Mouse (Mus musculus): ENCODE data around the gene Dazap2. TPM values are rescaled to one million over a fixed set of nuclear protein-coding genes. Genes with fewer than 3 reads are reported as not detected.

The Dazap2 gene
- polyA plus RNA-seq (2014; fragmentation: Nextera tagmentation; extraction: Ambion mirVana), result 139 and 171 TPM in 2 replicates

- Histone ChIP-seq H3K27me3 (ENCODE audit: control insufficient read depth, insufficient read depth, low read length) (no peaks in the 10 kb centered on the region), H3K9me3 (ENCODE audit: control insufficient read depth, low read length) (no peaks in the 10 kb centered on the region), H3K4me2 (ENCODE audit: low read length) (peak within 1 kb of the TSS; percentile 87), H3K27ac (replicated peaks; ENCODE audit: low read depth, low read length) (peak within 1 kb of the TSS; percentile 97), H3K4me1 (ENCODE audit: control insufficient read depth, insufficient read depth, low read length) (peaks cover 18% of the 10 kb centered on the region), H3K36me3 (ENCODE audit: control insufficient read depth, insufficient read depth, low read length) (peaks cover 24% of the 10 kb centered on the region), H3K9ac (replicated peaks; ENCODE audit: low read length) (peak within 1 kb of the TSS; percentile 80), H3K4me3 (replicated peaks; ENCODE audit: low read depth, low read length) (peak within 1 kb of the TSS; percentile 93)
- peak; percentile 90 for ATAC-seq (ENCODE audit: low FRiP score, low TSS enrichment)
- peak; percentile 98 for DNase-seq
- 1% methylated on average over 88 of the region's 99 CpGs for WGBS
Measured at GRCm38 (mm10) chr15:100614996-100615824, at the start of gene Dazap2. TSS of gene Dazap2 (plus strand) at chr15:100615349.

GRCm38 (mm10) chr15:100566531-100566930 is 48.6 kb upstream of the Dazap2 start:
- H3K4me1 ChIP-seq (ENCODE audit: control insufficient read depth, insufficient read depth, low read length), result no peaks in the 10 kb centered on the region
- no peak overlapping the region for H3K27ac ChIP-seq (replicated peaks; ENCODE audit: low read depth, low read length)
- H3K9me3 ChIP-seq (ENCODE audit: control insufficient read depth, low read length), result no peaks in the 10 kb centered on the region
- WGBS, result 62% methylated on average over 2 of the region's 2 CpGs
- no peak overlapping the region for H3K9ac ChIP-seq (replicated peaks; ENCODE audit: low read length)
- no peak overlapping the region for H3K4me2 ChIP-seq (ENCODE audit: low read length)
- H3K36me3 ChIP-seq (ENCODE audit: control insufficient read depth, insufficient read depth, low read length), result no peaks in the 10 kb centered on the region
- ATAC-seq (ENCODE audit: low FRiP score, low TSS enrichment) (no peak), DNase-seq (no peak)
- no peaks in the 10 kb centered on the region for H3K27me3 ChIP-seq (ENCODE audit: control insufficient read depth, insufficient read depth, low read length)
- H3K4me3 ChIP-seq (replicated peaks; ENCODE audit: low read depth, low read length), result no peak overlapping the region

DNA sequence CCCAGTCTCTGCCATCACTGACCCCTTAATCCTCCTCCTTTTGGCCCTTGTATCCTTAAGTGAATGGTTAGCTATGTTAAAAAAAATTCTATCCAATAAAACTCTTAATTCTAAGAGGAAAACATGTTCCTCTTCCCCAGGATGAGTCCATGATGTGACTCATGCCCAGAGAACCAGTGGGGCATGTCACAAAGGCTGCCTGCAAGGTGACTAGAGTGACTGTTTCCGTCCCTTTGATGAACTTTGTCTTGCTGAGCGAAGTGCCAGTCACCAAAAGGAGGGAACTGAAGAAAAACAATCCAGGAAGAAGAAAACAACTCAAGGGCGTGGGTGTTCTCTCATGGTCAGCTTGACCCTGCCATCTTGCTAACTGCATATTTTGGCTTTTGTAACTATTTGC is 45.9 kb upstream of the Dazap2 start:
- ATAC-seq (ENCODE audit: low FRiP score, low TSS enrichment) (no peak), DNase-seq (no peak)
- Histone ChIP-seq H3K4me3 (replicated peaks; ENCODE audit: low read depth, low read length) (no peak overlapping the region), H3K9ac (replicated peaks; ENCODE audit: low read length) (no peak overlapping the region), H3K36me3 (ENCODE audit: control insufficient read depth, insufficient read depth, low read length) (no peaks in the 10 kb centered on the region), H3K4me1 (ENCODE audit: control insufficient read depth, insufficient read depth, low read length) (no peaks in the 10 kb centered on the region), H3K27me3 (ENCODE audit: control insufficient read depth, insufficient read depth, low read length) (no peaks in the 10 kb centered on the region), H3K4me2 (ENCODE audit: low read length) (no peak overlapping the region), H3K27ac (replicated peaks; ENCODE audit: low read depth, low read length) (no peak overlapping the region), H3K9me3 (ENCODE audit: control insufficient read depth, low read length) (no peaks in the 10 kb centered on the region)
- 67% methylated on average over 3 of the region's 3 CpGs for WGBS

- Histone ChIP-seq H3K4me1 (ENCODE audit: control insufficient read depth, insufficient read depth, low read length) (no peaks in the 10 kb centered on the region), H3K9me3 (ENCODE audit: control insufficient read depth, low read length) (no peaks in the 10 kb centered on the region), H3K27me3 (ENCODE audit: control insufficient read depth, insufficient read depth, low read length) (no peaks in the 10 kb centered on the region), H3K4me3 (replicated peaks; ENCODE audit: low read depth, low read length) (no peak overlapping the region), H3K4me2 (ENCODE audit: low read length) (no peak overlapping the region), H3K9ac (replicated peaks; ENCODE audit: low read length) (no peak overlapping the region; the same call in 1 of the 2 replicates), H3K36me3 (ENCODE audit: control insufficient read depth, insufficient read depth, low read length) (peaks cover 32% of the 10 kb centered on the region), H3K27ac (replicated peaks; ENCODE audit: low read depth, low read length) (0 out of 2 replicates have a peak overlapping the region, but pooled peaks have one; percentile 8)
- 52% methylated on average over 6 of the region's 6 CpGs for WGBS
- ATAC-seq (ENCODE audit: low FRiP score, low TSS enrichment), result no peak
- peak; percentile 58 for DNase-seq
Measured at GRCm38 (mm10) chr15:100573946-100574345, 41.2 kb upstream of the Dazap2 start.

- Histone ChIP-seq H3K4me1 (ENCODE audit: control insufficient read depth, insufficient read depth, low read length) (no peaks in the 10 kb centered on the region), H3K9ac (replicated peaks; ENCODE audit: low read length) (no peak overlapping the region), H3K27ac (replicated peaks; ENCODE audit: low read depth, low read length) (0 out of 2 replicates have a peak overlapping the region, but pooled peaks have one; percentile 8), H3K27me3 (ENCODE audit: control insufficient read depth, insufficient read depth, low read length) (no peaks in the 10 kb centered on the region), H3K4me3 (replicated peaks; ENCODE audit: low read depth, low read length) (no peak overlapping the region), H3K36me3 (ENCODE audit: control insufficient read depth, insufficient read depth, low read length) (peaks cover 35% of the 10 kb centered on the region), H3K9me3 (ENCODE audit: control insufficient read depth, low read length) (no peaks in the 10 kb centered on the region), H3K4me2 (ENCODE audit: low read length) (no peak overlapping the region)
- ATAC-seq (ENCODE audit: low FRiP score, low TSS enrichment), result no peak
- 74% methylated on average over 2 of the region's 2 CpGs for WGBS
- DNase-seq, result no peak
Measured at GRCm38 (mm10) chr15:100574378-100574777, 40.8 kb upstream of the Dazap2 start.

GRCm38 (mm10) chr15:100575366-100575765 is 39.8 kb upstream of the Dazap2 start:
- WGBS, result 90% methylated on average over 12 of the region's 12 CpGs
- peaks cover 44% of the 10 kb centered on the region for H3K36me3 ChIP-seq (ENCODE audit: control insufficient read depth, insufficient read depth, low read length)
- ATAC-seq (ENCODE audit: low FRiP score, low TSS enrichment), result no peak
- no peak overlapping the region for H3K27ac ChIP-seq (replicated peaks; ENCODE audit: low read depth, low read length)
- no peak overlapping the region for H3K9ac ChIP-seq (replicated peaks; ENCODE audit: low read length)
- no peak overlapping the region for H3K4me3 ChIP-seq (replicated peaks; ENCODE audit: low read depth, low read length)
- no peaks in the 10 kb centered on the region for H3K9me3 ChIP-seq (ENCODE audit: control insufficient read depth, low read length)
- no peak for DNase-seq
- H3K4me1 ChIP-seq (ENCODE audit: control insufficient read depth, insufficient read depth, low read length), result no peaks in the 10 kb centered on the region
- no peaks in the 10 kb centered on the region for H3K27me3 ChIP-seq (ENCODE audit: control insufficient read depth, insufficient read depth, low read length)
- no peak overlapping the region for H3K4me2 ChIP-seq (ENCODE audit: low read length)

- ATAC-seq (ENCODE audit: low FRiP score, low TSS enrichment), result no peak
- DNase-seq, result no peak
- H3K27ac ChIP-seq (replicated peaks; ENCODE audit: low read depth, low read length), result no peak overlapping the region
- no peaks in the 10 kb centered on the region for H3K4me1 ChIP-seq (ENCODE audit: control insufficient read depth, insufficient read depth, low read length)
- WGBS, result 88% methylated on average over 6 of the region's 6 CpGs
- no peaks in the 10 kb centered on the region for H3K9me3 ChIP-seq (ENCODE audit: control insufficient read depth, low read length)
- peaks cover 54% of the 10 kb centered on the region for H3K36me3 ChIP-seq (ENCODE audit: control insufficient read depth, insufficient read depth, low read length)
- H3K4me3 ChIP-seq (replicated peaks; ENCODE audit: low read depth, low read length), result no peak overlapping the region
- H3K9ac ChIP-seq (replicated peaks; ENCODE audit: low read length), result no peak overlapping the region
- H3K4me2 ChIP-seq (ENCODE audit: low read length), result no peak overlapping the region
- H3K27me3 ChIP-seq (ENCODE audit: control insufficient read depth, insufficient read depth, low read length), result no peaks in the 10 kb centered on the region
Measured at GRCm38 (mm10) chr15:100576392-100576791, 38.8 kb upstream of the Dazap2 start.

DNA sequence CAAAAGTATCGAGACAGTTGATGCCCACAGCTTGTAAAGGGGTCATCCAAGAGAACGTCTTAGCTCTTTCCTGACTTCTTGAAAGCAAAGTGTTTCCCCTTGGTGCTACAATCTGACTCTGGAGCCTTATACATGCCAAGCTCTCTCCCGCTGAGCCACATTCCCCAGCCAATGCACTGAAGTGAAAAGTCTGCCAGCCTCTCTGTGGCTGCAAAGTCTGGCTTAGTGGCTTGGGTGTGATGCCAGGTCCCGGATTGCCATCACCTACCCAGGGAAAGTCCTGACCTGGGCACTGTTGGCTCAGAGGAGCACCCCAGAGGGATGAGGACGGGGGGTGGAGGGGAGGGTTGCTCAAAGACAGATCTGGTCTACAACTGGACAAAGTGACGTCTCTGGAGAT is 38.3 kb upstream of the Dazap2 start:
- H3K4me1 ChIP-seq (ENCODE audit: control insufficient read depth, insufficient read depth, low read length), result no peaks in the 10 kb centered on the region
- H3K9ac ChIP-seq (replicated peaks; ENCODE audit: low read length), result no peak overlapping the region
- ATAC-seq (ENCODE audit: low FRiP score, low TSS enrichment) (no peak), DNase-seq (no peak)
- H3K4me2 ChIP-seq (ENCODE audit: low read length), result no peak overlapping the region
- H3K27me3 ChIP-seq (ENCODE audit: control insufficient read depth, insufficient read depth, low read length), result no peaks in the 10 kb centered on the region
- 89% methylated on average over 6 of the region's 6 CpGs for WGBS
- H3K4me3 ChIP-seq (replicated peaks; ENCODE audit: low read depth, low read length), result no peak overlapping the region
- no peaks in the 10 kb centered on the region for H3K9me3 ChIP-seq (ENCODE audit: control insufficient read depth, low read length)
- peaks cover 58% of the 10 kb centered on the region for H3K36me3 ChIP-seq (ENCODE audit: control insufficient read depth, insufficient read depth, low read length)
- H3K27ac ChIP-seq (replicated peaks; ENCODE audit: low read depth, low read length), result no peak overlapping the region

DNA sequence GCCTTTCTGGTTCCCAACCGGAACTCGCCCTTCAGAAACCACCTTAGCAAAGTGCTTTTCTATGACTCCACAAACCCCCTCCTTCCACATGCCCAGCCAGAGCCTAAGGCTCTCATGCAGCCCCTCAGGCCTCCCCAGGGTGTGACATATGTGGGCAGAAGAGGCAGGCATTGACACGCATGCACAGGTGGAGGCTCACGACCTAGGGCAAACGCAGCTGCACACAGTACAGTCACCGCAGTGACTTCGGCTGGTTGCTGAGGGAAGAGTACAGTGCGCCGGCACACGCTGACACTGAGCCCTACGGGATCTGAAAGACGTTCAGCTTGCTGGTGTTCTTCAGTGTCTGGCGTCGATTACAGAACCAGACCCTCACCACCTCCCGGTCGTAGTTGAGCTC is 37.2 kb upstream of the Dazap2 start:
- no peak for ATAC-seq (ENCODE audit: low FRiP score, low TSS enrichment)
- Histone ChIP-seq H3K4me2 (ENCODE audit: low read length) (no peak overlapping the region), H3K36me3 (ENCODE audit: control insufficient read depth, insufficient read depth, low read length) (peaks cover 70% of the 10 kb centered on the region), H3K4me1 (ENCODE audit: control insufficient read depth, insufficient read depth, low read length) (no peaks in the 10 kb centered on the region), H3K27ac (replicated peaks; ENCODE audit: low read depth, low read length) (no peak overlapping the region), H3K9ac (replicated peaks; ENCODE audit: low read length) (no peak overlapping the region), H3K9me3 (ENCODE audit: control insufficient read depth, low read length) (no peaks in the 10 kb centered on the region), H3K27me3 (ENCODE audit: control insufficient read depth, insufficient read depth, low read length) (no peaks in the 10 kb centered on the region), H3K4me3 (replicated peaks; ENCODE audit: low read depth, low read length) (no peak overlapping the region)
- DNase-seq, result no peak
- 89% methylated on average over 16 of the region's 16 CpGs for WGBS

All from midbrain, embryonic 14.5 days (tissue).